Mouse (Mus musculus): ENCODE data around the gene Pde4a. TPM values are rescaled to one million over a fixed set of nuclear protein-coding genes. Genes with fewer than 3 reads are reported as not detected.

The Pde4a gene
- polyA plus RNA-seq (2017; shearing (Covaris generic)) = 1 to 10 TPM in 1 of 2 experiments, under 1 TPM in 1; 0.44 to 1.1 TPM

- peak; percentile 34 for ATAC-seq
These were observed at the start of gene Pde4a for GRCm38 (mm10) chr9:21165041-21165951. TSS of gene Pde4a (plus strand) at chr9:21165714.

- no peak for ATAC-seq
These were observed 48.4 kb upstream of the Pde4a start for GRCm38 (mm10) chr9:21117073-21117472.

- ATAC-seq = no peak
These were observed 44.0 kb upstream of the Pde4a start for GRCm38 (mm10) chr9:21121483-21121882.

GRCm38 (mm10) chr9:21124837-21125236 lies 40.7 kb upstream of the Pde4a start:
- no peak for ATAC-seq

- ATAC-seq = no peak
These were observed 39.8 kb upstream of the Pde4a start for GRCm38 (mm10) chr9:21125502-21126258.

GRCm38 (mm10) chr9:21126259-21126627 lies 39.3 kb upstream of the Pde4a start:
- no peak for ATAC-seq

GRCm38 (mm10) chr9:21131059-21131956 lies 34.2 kb upstream of the Pde4a start, which contains the start of gene Tyk2:
TSS of gene Tyk2 (minus strand) at chr9:21131243.
- peak; percentile 83 for ATAC-seq

GRCm38 (mm10) chr9:21132102-21132775 lies 33.3 kb upstream of the Pde4a start:
- ATAC-seq = no peak

- ATAC-seq = peak; percentile 30
These were observed 32.3 kb upstream of the Pde4a start for GRCm38 (mm10) chr9:21133064-21133707.

GRCm38 (mm10) chr9:21134595-21135328 lies 30.8 kb upstream of the Pde4a start:
- no peak for ATAC-seq

- ATAC-seq = no peak
These were observed 30.1 kb upstream of the Pde4a start for GRCm38 (mm10) chr9:21135329-21135890.

- peak; percentile 8 for ATAC-seq
These were observed 29.6 kb upstream of the Pde4a start for GRCm38 (mm10) chr9:21135941-21136381.

- peak; percentile 52 for ATAC-seq
These were observed 29.1 kb upstream of the Pde4a start for GRCm38 (mm10) chr9:21136401-21136800.

- ATAC-seq = peak; percentile 17
These were observed 28.3 kb upstream of the Pde4a start for GRCm38 (mm10) chr9:21137229-21137628.

GRCm38 (mm10) chr9:21138386-21138785 lies 27.1 kb upstream of the Pde4a start:
- no peak for ATAC-seq

GRCm38 (mm10) chr9:21141922-21142321 lies 23.6 kb upstream of the Pde4a start:
- no peak for ATAC-seq

- ATAC-seq = no peak
These were observed 21.2 kb upstream of the Pde4a start for GRCm38 (mm10) chr9:21144361-21144760.

- ATAC-seq = no peak
These were observed 20.1 kb upstream of the Pde4a start for GRCm38 (mm10) chr9:21145431-21145830.

- ATAC-seq = peak; percentile 74
These were observed 18.8 kb upstream of the Pde4a start for GRCm38 (mm10) chr9:21146722-21147121.

GRCm38 (mm10) chr9:21148427-21148826 lies 17.1 kb upstream of the Pde4a start:
- ATAC-seq = no peak
